8 mouse cellular contexts compared by ENCODE assay signal in genomic region chr6:87102421-87102911, GRCm38 (mm10). TPM values are rescaled to one million over a fixed set of nuclear protein-coding genes. Genes with fewer than 3 reads are reported as not detected.
DNase-seq lines count a peak whose midpoint lies in the region; ATAC-seq and TF ChIP-seq lines count a peak whose summit lies in the region.
"Had no signal": no experiment of that assay in that cellular context is flagged by ENCODE, and none has a peak within 500 bp of the region (broad histone marks: within the 10 kb centered on the region; RNA-seq: fewer than 3 reads in every experiment).

No protein-coding gene starts in this region.

- H3K4me3 ChIP-seq in heart, adult 2 months = no peak overlapping the region
- no peak overlapping the region for H3K4me3 ChIP-seq in stomach, postnatal 0 days (ENCODE audit: low read depth, low read length)
- H3K4me3 ChIP-seq in liver, embryonic 12.5 days = no peak overlapping the region

- peak; percentile 49; the same call in 1 of the 2 replicates for ATAC-seq in stomach, postnatal 0 days (ENCODE audit: low FRiP score, low TSS enrichment)
- no peak for ATAC-seq in liver, embryonic 12.5 days

- no peak for TF ChIP-seq POLR2A in heart, adult 2 months (IDR thresholded peaks at IDR 0.05; ENCODE audit: insufficient read depth, low read depth, low read length)

- H3K9me3 ChIP-seq in stomach, postnatal 0 days (ENCODE audit: control insufficient read depth, low read length) = no peaks in the 10 kb centered on the region
- no peaks in the 10 kb centered on the region for H3K9me3 ChIP-seq in liver, embryonic 12.5 days (replicated peaks)

- H3K4me1 ChIP-seq in heart, adult 2 months (ENCODE audit: control insufficient read depth, insufficient read depth, low read length) = no peaks in the 10 kb centered on the region; the same call in 1 of the 2 replicates
- peaks cover 2% of the 10 kb centered on the region; the same call in 1 of the 2 replicates for H3K4me1 ChIP-seq in stomach, postnatal 0 days (replicated peaks; ENCODE audit: control insufficient read depth, insufficient read depth)
- peaks cover 12% of the 10 kb centered on the region for H3K4me1 ChIP-seq in liver, embryonic 12.5 days

- intact Hi-C loops in heart, adult 2 months (cut with DNase I) = loop anchor here (5.0 kb wide), 1 partner anchor 110 kb away; no protein-coding TSS in a partner anchor

- peak; percentile 33 for DNase-seq in thymus, postnatal 0 days (ENCODE audit: low spot score)
- DNase-seq in thymus, postnatal 25 days = no peak
- peak in 1 of 2 experiments; percentile 48 for DNase-seq in heart, adult 2 months
- peak; percentile 24 to 43 for DNase-seq in kidney, postnatal 36 days
- DNase-seq in stomach, postnatal 0 days (ENCODE audit: low spot score) = peak; percentile 24
- DNase-seq in layer of hippocampus, adult 9-11 months = no peak

- WGBS in heart, adult 2 months = 34% methylated on average over 7 of the region's 7 CpGs
- WGBS in stomach, postnatal 0 days = 26% methylated on average over 7 of the region's 7 CpGs
- WGBS in liver, embryonic 12.5 days (ENCODE audit: insufficient replicate concordance) = 45% methylated on average over 7 of the region's 7 CpGs

- peak overlapping the region; percentile 17; the same call in 1 of the 2 replicates for H3K27ac ChIP-seq in heart, adult 2 months
- H3K27ac ChIP-seq in stomach, postnatal 0 days (replicated peaks) = peak overlapping the region; percentile 75
- H3K27ac ChIP-seq in liver, embryonic 12.5 days = no peak overlapping the region

- H3K36me3 ChIP-seq in heart, adult 2 months (ENCODE audit: control insufficient read depth, insufficient read depth, low read length) = no peaks in the 10 kb centered on the region
- no peaks in the 10 kb centered on the region for H3K36me3 ChIP-seq in stomach, postnatal 0 days (ENCODE audit: control insufficient read depth, insufficient read depth, low read length)
- no peaks in the 10 kb centered on the region for H3K36me3 ChIP-seq in liver, embryonic 12.5 days

- no peak for TF ChIP-seq EP300 in heart, adult 2 months (IDR thresholded peaks at IDR 0.05; ENCODE audit: insufficient read depth, low read depth, low read length)
- TF ChIP-seq EP300 in stomach, postnatal 0 days (optimal IDR thresholded peaks at IDR 0.05) = no peak

- TF ChIP-seq CTCF in heart, adult 2 months (IDR thresholded peaks at IDR 0.05) = no peak
- TF ChIP-seq CTCF in stomach, postnatal 0 days (IDR thresholded peaks at IDR 0.05; ENCODE audit: low read depth) = no peak

- H3K9ac ChIP-seq in heart, adult 2 months (ENCODE audit: low read depth, low read length) = no peak overlapping the region
- 0 out of 2 replicates have a peak overlapping the region, but pooled peaks have one; percentile 1 for H3K9ac ChIP-seq in stomach, postnatal 0 days (ENCODE audit: low read length)
- H3K9ac ChIP-seq in liver, embryonic 12.5 days = no peak overlapping the region

- no peak overlapping the region for H3K4me2 ChIP-seq in stomach, postnatal 0 days (replicated peaks; ENCODE audit: low read depth)
- no peak overlapping the region for H3K4me2 ChIP-seq in liver, embryonic 12.5 days

- no peaks in the 10 kb centered on the region for H3K79me2 ChIP-seq in heart, adult 2 months (replicated peaks; ENCODE audit: control insufficient read depth, insufficient read depth, low read length)

- no peaks in the 10 kb centered on the region for H3K27me3 ChIP-seq in heart, adult 2 months (ENCODE audit: control insufficient read depth, insufficient read depth, low read length)
- no peaks in the 10 kb centered on the region for H3K27me3 ChIP-seq in stomach, postnatal 0 days (ENCODE audit: control insufficient read depth, insufficient read depth, low read length)
- H3K27me3 ChIP-seq in liver, embryonic 12.5 days (replicated peaks) = no peaks in the 10 kb centered on the region; the same call in 1 of the 2 replicates

RNA-seq across cellular contexts. Expression of gene D6Ertd527e, which starts 2.1 kb away (rescaled TPM):
- polyA plus RNA-seq in thymus, postnatal 0 days (2015; fragmentation: Nextera tagmentation; extraction: Ambion mirVana) = 0.18 and 0.25 TPM in 2 replicates
- not detected for total RNA-seq in heart, adult 2 months (2021)
- polyA plus RNA-seq in heart, adult 2 months (2012; rRNA removed) = 0.04 TPM in 1 of 2 replicates, not detected in the other
- polyA plus RNA-seq in stomach, postnatal 0 days (2015; fragmentation: Nextera tagmentation; extraction: Ambion mirVana) = 0.19 and 0.29 TPM in 2 replicates
- polyA plus RNA-seq in liver, embryonic 12.5 days (2016; fragmentation: Nextera tagmentation; extraction: Ambion mirVana) = 0.08 and 0.13 TPM in 2 replicates
- total RNA-seq: liver, adult 2 months had no signal
- polyA plus RNA-seq: liver, adult 2 months had no signal

RNA-seq across cellular contexts. Expression of gene Gfpt1, which starts 59.8 kb away (rescaled TPM):
- 10.8 and 11.3 TPM in 2 replicates for polyA plus RNA-seq in thymus, postnatal 0 days (2015; fragmentation: Nextera tagmentation; extraction: Ambion mirVana)
- total RNA-seq in heart, adult 2 months (2021) = 10 to 100 TPM; 16.1 to 17.5 TPM
- polyA plus RNA-seq in heart, adult 2 months (2012; rRNA removed) = 6.1 and 13.0 TPM in 2 replicates
- 14.5 and 17.4 TPM in 2 replicates for polyA plus RNA-seq in stomach, postnatal 0 days (2015; fragmentation: Nextera tagmentation; extraction: Ambion mirVana)
- polyA plus RNA-seq in liver, embryonic 12.5 days (2016; fragmentation: Nextera tagmentation; extraction: Ambion mirVana) = 8.7 and 9.2 TPM in 2 replicates

Comparison
In these comparisons a context has a peak if more than half of its experiments do, and no peak if none do; other contexts are left out.
1. DNase-seq: peak in thymus, postnatal 0 days (single experiment), kidney, postnatal 36 days (2 of 2) and stomach, postnatal 0 days (single experiment); none in thymus, postnatal 25 days (single experiment) and layer of hippocampus, adult 9-11 months (single experiment).